Mouse (Mus musculus) kidney, postnatal 25 days (tissue): ENCODE results near the gene Ccdc78.
A peak's percentile ranks its signal among the peaks of the same experiment; 100 is the strongest.
"Not testable (repeated sequence)": the region's sequence is repeated elsewhere in the genome, so short reads cannot be mapped to it uniquely, and the experiment has no call there.

Experiments
- DNase-seq, 2 experiments: peaks; one replicate each; pipeline ENCODE4 v3.0.0; 2021; ENCODE audit warnings: mixed read lengths in 2 of 2

Gene Ccdc78

GRCm38 (mm10) chr17:25783086-25783485 lies 3.3 kb upstream of the Ccdc78 start:
- peak; percentile 46 to 69 for DNase-seq

GRCm38 (mm10) chr17:25783861-25784574 lies 2.4 kb upstream of the Ccdc78 start:
- no peak for DNase-seq

- peak; percentile 97 to 98 for DNase-seq
Observed at GRCm38 (mm10) chr17:25785281-25785745, 1.1 kb upstream of the Ccdc78 start, which contains the start of gene Haghl. Haghl (minus strand) TSS chr17:25785673.

GRCm38 (mm10) chr17:25786781-25787504 lies 563 bp downstream of the Ccdc78 start:
- DNase-seq, result no peak

GRCm38 (mm10) chr17:25791320-25791842 lies 5.0 kb downstream of the Ccdc78 start:
- no peak for DNase-seq

- peak; percentile 83 to 89 for DNase-seq
Observed at GRCm38 (mm10) chr17:25791843-25792527, 5.6 kb downstream of the Ccdc78 start.

GRCm38 (mm10) chr17:25792615-25793014 lies 6.2 kb downstream of the Ccdc78 start, which contains the start of gene Fam173a:
Fam173a (minus strand) TSS chr17:25792901.
- DNase-seq, result peak; percentile 89 to 92

- no peak for DNase-seq
Observed at GRCm38 (mm10) chr17:25794197-25794596, 7.8 kb downstream of the Ccdc78 start.

- DNase-seq, result no peak
Observed at GRCm38 (mm10) chr17:25794998-25795397, 8.6 kb downstream of the Ccdc78 start.

- DNase-seq, result peak; percentile 70 to 91
Observed at GRCm38 (mm10) chr17:25795609-25796092, 9.3 kb downstream of the Ccdc78 start, which contains the start of gene AC134908.4. AC134908.4 (minus strand) TSS chr17:25795659.

GRCm38 (mm10) chr17:25796211-25796771 lies 9.9 kb downstream of the Ccdc78 start:
- DNase-seq, result peak; percentile 35 to 76

GRCm38 (mm10) chr17:25796951-25797369 lies 10.6 kb downstream of the Ccdc78 start, which contains the start of gene Metrn:
Metrn (minus strand) TSS chr17:25797136.
- peak; percentile 94 to 96 for DNase-seq

GRCm38 (mm10) chr17:25801029-25801428 lies 14.6 kb downstream of the Ccdc78 start:
- DNase-seq, result peak; percentile 77 to 78

GRCm38 (mm10) chr17:25802825-25803517 lies 16.6 kb downstream of the Ccdc78 start:
- no peak for DNase-seq

- no peak for DNase-seq
Observed at GRCm38 (mm10) chr17:25806507-25806906, 20.1 kb downstream of the Ccdc78 start.

- not testable (repeated sequence) for DNase-seq
Observed at GRCm38 (mm10) chr17:25807452-25807851, 21.1 kb downstream of the Ccdc78 start.

- no peak for DNase-seq
Observed at GRCm38 (mm10) chr17:25808028-25808427, 21.6 kb downstream of the Ccdc78 start.

GRCm38 (mm10) chr17:25808789-25809605 lies 22.6 kb downstream of the Ccdc78 start, which contains the start of gene Fbxl16:
Fbxl16 (plus strand) TSS chr17:25809085.
- DNase-seq, result peak; percentile 61 to 88

- no peak for DNase-seq
Observed at GRCm38 (mm10) chr17:25809606-25810340, 23.4 kb downstream of the Ccdc78 start.

GRCm38 (mm10) chr17:25810890-25811289 lies 24.5 kb downstream of the Ccdc78 start:
- no peak for DNase-seq
